Mouse (Mus musculus) mesoderm, embryonic 11.5 days (tissue): Measurements from ENCODE around the gene Uso1.
"Not testable (repeated sequence)": the region's sequence is repeated elsewhere in the genome, so short reads cannot be mapped to it uniquely, and the experiment has no call there.

Experiments used
- DNase-seq: peaks from one replicate; pipeline ENCODE4 v3.0.0-alpha.2; 2012; ENCODE audit warnings: low read depth, low spot score

Uso1 gene

DNA sequence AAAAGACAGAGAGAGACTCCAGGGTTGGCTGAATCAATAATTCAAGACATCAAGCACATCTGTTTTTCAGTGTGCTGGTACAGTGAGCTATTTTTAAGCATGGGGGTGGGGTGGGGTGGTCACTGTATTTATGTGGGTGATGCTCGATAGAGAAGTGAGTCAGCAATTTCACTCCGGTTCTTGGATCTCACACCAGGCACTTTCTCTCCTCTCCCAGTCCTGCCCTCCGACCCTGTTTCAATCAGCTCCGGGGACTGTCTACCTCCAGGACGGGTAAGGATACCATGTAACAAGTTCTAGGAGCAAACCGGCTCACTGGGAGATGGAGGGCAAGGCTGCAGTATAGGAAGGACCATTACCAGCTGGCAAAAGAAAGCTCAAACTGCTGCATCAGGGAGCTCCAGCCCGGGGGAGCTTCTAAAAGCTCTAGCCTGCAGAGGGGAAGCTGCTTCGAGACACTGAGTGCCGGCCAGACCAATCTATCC lies 10.6 kb upstream of the Uso1 start:
- no peak for DNase-seq

DNA sequence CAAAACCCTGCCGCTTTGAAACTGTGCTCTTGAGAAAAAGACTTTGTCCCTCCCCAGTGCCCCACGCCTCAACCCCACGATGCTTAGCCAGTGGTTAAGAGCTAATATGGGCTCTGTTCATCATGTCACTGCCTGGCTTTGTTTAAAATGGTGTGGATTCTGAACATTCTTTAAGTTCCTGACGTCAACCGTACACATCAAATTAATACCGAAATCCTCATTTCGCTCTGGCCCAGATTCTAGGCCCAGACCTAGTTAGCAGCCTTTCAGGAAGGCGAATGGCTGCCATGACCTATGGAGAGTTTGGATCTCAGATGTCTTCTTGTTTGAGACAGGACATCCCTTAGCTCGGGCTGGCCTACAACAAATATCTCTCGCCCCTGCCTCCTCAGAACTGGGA lies 10.0 kb upstream of the Uso1 start:
- DNase-seq = no peak

DNA sequence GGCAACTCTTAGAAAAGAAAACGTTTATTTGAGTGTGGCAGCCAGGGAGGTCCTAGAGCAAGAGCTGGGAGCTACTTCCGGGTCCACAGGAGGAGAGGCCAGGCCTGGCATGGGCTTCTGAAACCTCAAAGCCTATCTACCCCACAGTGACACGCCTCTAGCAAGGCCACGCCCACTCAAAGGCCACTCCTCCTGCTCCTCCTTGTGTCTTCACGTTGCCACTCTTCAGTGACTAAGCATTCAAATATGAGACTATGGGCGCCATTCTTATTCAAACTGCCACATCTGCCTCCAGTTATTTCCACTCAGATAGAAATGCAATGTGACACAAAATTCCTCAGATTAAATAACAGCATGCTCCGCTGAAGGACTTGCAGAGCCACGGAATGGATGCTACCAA lies 9.2 kb upstream of the Uso1 start:
- DNase-seq = peak; percentile 52

DNA sequence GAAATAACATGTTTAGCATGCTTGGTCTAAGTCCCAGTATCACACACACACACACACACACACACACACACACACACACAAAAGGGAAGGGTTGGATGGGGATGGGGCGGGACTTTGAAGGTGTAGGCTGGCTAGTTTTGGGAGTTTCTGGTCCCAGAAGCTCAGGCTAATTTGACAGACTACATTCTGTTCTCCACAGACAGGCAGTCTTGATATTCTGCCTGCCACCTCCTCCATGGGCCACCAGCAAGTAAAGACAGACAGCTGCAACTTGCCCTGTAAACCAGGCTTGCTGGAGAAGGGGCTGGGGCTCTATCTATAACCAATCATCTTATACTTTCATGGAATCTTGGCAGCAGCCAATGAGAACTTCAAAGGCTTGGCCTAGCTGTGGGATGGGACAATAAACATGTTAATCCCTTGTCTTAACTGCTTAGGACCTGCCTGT lies 8.4 kb upstream of the Uso1 start:
- no peak for DNase-seq

DNA sequence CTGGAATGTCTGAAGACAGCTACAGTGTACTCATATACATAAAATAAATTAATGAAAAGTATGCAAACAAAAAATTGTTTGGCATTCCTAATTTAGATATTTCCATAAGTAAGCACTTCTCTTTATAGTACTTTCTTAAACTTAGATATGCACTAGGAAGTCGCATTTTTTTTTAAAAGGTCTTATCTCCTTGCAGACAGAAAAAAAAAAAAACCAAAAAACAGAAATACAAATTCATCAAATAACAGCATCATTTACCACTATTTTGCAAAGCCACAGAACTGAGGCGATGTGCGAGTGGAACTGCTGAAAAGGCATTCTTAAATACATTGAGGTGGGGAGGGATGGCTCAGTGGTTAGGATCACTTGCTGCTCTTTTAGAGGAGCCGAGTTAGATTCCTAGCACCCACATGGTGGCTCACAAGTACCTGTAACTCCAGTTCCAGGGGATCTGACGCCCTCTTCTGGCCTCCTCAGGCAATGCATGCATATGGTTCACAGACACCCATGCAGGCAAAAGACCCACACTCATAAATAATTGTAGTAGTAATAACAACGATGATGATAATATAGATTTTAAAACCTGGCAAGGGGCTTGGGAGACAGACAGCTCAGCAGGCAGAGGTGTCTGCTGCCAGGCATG lies 7.6 kb upstream of the Uso1 start:
- DNase-seq = no peak

DNA sequence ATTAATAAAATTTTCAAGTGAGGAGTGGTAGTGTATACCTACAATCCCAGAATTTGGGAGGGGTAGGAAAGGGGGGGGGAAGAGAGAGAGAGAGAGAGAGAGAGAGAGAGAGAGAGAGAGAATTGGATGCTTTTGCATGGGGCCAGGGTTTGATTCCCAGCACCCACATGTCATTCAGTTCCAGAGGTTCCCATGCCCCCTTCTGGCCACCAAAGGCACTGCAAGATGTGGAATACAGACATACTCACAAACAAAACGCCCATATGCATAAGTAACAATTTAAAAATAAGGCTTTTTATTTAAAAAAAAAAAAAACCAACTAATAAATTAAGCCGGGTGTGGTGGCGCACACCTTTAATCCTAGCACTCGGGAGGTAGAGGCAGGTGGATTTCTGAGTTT lies 5.6 kb upstream of the Uso1 start:
- no peak for DNase-seq

DNA sequence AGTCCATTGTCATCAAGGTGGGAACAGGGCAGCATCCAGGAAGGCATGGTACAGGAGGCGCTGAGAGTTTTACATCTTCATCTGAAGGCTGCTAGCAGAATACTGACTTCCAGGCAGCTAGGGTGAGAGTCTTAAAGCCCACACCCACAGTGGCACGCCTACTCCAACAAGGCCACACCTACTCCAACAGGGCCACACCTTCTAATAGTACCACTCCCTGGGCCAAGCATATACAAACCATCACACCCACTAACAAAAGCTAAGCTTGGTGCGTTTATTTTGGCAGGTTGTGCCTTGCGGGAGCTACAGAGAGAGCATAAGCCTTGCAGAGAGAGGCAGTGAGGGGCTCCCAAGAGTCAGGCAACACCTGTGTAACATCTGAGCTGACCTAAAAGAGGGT lies 4.7 kb upstream of the Uso1 start:
- not testable (repeated sequence) for DNase-seq

DNA sequence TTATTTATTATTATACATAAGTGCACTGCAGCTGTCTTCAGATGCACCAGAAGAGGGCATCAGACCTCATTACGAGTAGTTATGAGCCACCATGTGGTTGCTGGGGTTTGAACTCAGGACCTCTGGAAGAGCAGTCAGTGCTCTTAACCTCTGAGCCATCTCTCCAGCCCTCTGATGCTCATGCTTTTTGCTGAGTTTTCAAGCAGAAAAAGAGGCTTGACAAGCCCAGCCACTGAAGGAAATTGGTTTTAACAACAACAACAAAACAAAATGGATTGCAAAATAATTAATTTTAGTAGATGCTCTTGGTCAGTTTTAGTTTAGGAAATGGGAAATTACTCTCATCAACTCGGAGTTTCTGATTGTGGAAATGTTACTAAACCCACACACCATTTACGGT lies 2.8 kb upstream of the Uso1 start:
- DNase-seq = no peak

DNA sequence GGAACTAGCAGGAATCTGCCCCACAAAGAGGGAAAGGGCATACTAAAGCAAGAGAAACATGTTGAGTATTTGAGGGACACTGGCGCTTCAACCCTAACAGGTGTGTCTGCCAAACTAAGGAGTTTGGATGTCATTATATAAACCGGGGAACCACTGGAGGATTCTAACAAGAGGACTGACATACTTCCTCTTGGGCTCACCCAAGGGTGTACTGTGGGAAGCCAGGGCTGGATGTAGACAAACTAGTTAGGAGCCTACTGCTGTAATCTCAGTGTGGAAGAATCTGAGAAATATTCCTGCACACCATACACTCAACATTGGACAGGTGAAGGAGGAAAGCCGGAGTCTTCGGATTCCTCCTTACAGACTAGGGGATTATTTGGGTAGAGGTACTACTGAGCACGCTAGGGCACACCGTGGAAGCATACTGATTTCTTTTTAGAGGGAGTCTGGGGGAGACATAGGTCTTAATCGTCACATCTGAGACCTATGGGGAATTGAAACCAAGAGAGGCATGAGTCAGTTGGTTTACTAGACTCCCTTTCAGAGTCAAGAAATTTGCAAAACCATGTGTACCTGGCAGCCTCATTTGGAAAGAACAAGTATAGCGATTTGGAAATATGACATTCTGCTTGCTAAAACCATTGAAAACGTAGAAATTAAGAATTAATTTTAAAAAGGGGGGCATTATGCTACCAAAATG lies 1.1 kb upstream of the Uso1 start:
- DNase-seq = no peak

DNA sequence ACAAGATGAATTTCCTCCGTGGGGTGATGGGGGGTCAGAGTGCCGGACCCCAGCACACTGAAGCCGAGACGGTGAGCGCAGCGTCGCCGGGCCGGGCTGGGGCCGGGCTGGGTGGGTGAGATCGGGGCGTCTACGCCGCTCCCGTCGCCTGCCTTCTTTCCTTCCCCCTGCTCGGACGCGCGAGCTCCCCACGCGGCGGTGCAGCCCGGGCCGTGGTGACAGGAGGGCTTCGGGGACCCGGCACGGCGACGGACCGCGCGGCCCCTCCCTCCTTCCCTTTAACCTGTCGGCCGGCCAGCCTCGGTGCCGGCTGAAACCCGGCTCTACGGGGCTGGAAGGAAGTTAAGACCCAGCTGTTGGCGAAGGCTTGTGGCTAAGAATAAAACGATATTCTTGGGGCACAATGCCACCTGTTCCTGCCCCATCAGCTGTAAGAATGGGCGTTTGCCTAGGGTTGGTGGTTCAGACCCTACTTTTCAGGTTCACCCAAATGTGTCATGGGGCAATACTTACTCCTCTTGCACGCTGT lies 419 bp downstream of the Uso1 start:
- DNase-seq = peak; percentile 45

DNA sequence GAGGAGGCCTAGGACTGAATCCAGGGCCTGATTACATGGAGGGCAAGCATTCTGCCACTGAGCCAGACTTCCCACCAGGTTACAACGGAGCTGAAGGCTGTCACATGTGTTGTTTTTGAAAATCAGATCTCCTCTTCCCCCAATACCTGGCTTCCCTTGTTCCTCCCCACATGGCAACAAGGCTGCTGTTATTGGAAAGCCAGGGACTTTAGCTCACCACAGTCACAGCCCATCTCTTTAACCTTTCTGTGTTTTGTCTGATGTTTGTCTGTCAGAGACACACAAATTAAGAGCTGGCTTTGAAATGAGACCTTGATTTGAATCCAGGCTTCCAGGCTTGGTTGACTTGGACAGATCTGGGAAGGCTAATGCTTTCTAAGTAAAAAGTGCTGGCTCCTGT lies 1.5 kb downstream of the Uso1 start:
- no peak for DNase-seq

DNA sequence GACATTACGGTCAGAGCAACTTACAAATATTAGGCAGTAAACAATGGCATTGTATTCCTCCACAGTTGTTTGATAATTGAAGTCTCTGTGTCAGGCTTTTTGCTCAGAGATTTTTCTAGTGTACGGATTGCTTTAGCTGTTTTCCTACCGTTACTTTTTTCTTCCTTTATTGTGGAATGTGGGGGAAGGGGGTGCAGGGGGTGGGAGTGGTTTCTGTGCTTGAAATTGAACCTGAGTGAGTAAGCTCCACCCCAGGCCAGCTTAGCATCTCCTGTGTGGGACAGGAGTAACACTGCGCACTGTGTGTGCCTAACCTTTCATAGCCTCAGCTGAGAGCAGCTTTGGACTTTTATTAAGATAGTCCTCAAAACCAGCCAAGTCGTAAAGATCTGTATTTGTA lies 4.0 kb downstream of the Uso1 start:
- DNase-seq = no peak

DNA sequence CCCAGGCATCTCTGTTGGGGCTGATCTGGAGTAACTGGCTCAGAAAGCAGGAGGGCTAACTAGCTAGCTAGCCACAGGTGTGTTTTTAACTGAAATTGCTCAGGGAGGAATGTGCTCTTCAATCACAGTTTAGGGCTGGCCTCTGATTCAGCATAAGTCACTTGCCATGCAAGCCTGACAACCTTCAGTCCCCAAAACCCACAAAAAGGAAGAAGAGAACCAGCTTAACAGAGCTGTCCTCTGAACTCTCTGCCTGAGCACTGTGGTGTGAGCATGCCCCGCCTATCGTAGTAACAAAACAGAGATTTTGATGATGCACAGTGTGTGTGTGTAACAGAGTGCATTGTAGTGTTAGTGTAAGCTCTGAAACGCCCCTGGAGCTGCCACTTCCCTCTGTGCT lies 4.7 kb downstream of the Uso1 start:
- no peak for DNase-seq

DNA sequence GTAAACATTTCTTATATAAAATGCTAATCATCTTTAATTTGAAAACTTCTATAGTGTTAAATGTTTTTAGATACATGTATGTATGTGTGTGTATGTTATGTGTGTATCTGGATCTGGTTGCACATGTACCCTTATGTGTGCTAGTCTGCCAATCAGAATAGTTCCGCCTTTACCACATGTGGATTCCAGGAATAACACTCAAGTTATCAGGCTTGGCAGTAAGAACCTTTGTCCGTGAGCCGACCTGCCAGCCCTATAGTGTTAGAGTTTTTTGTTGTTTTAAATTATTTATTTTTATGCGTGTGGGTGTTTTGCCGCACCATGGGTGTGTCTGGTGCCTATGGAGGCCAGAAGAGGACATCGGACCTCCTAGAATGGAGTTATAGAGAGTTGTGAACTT lies 5.9 kb downstream of the Uso1 start:
- DNase-seq = no peak

DNA sequence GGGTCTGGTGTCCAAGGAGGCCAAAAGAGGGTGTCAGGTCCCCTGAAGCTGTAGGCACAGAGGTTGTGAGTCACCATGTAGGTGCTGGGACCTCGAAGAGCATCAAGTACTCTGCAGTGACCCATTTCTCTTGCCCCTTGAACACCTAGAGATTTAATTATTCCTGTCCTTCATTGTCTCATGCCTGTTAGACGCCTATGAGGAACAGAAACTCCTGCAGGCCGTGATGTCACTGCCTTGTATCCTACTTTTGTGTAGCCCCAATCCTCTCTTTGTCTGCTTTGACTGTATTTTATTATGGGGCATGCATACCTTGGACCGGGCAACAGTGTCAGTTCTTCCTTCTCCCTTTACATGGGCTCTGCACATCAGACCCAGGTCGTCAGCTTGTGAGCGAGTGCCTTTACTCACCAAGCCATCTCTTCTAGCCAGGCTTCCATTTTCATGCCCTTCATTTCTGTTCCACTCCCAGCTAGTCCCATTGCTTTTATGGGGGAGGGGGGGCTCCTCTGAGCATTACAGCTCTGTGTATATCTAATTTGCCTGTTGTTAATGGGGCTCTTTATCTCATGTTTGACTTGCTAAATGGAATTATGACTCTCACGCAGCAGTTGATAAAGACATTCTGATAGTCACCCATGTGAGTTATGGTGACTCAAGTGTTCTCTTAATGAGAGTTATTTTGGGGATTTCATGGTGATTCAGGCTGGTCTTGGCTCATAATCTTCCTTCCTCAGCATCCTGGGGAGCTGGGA lies 7.4 kb downstream of the Uso1 start:
- no peak for DNase-seq

DNA sequence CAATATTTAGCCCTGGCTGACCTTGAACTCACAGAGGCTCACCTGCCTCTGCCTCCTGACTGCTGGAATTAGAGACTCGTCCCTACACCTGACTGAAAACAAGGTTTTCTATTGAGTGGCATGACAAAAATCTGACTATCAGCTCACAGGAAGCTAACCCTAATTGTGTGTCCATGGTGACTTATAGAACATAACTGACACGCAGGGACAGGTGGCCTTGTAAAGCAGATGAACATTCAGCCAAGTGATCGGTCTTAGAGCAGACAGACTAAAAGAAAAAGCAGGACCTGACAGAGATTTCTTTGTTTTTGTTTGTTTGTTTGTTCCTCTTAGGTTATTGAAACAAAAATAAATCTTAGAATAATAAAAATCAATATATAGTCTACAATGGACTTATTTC lies 10.5 kb downstream of the Uso1 start:
- no peak for DNase-seq

DNA sequence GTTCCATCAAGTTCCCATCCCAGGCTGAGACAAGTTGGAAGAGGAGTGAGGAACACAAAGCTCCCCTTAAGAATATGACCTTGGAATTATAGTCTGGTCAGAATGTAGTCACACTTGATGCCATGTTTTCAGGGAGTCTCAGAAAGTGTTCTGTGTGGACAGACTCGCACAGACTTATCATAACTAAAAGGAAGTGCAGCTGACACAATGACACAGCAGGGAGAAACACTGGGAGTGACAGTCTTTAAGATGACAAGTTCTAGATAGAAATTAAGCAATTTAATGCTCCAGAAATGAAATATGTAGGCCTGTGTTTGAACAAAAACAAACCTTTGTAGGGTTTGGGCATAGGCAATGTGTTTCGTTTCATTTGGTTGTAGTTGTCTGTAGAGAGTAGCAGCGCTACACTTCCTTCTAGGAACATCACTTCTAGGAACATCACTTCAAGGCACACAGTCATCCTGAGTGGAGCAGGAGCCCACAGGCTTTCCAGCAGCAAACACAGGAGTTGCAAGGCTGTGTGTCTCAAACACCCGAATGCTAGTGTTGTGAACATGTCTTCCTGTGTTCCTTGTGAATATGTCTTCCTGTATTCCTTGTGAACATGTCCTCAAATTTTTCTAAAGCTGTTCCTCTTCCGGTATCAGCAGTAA lies 11.7 kb downstream of the Uso1 start:
- no peak for DNase-seq

DNA sequence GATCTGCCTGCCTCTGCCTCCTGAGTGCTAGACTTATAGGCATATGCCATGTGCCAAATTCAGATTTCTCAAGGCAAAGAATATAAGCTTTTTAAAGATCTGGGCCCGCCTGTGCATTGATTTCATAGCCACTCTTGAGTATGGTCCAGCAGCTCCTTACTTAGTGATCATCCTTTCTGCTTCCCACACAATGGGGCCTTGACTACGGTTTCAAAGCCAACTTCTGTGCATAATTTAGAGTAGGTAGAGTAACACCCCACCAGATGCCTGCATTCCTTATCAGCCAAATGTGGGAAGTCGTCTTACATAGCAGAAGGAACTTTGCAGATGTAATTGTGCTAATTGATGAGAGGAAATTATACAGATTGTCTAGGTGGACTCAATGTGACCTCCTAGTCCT lies 17.1 kb downstream of the Uso1 start:
- no peak for DNase-seq

DNA sequence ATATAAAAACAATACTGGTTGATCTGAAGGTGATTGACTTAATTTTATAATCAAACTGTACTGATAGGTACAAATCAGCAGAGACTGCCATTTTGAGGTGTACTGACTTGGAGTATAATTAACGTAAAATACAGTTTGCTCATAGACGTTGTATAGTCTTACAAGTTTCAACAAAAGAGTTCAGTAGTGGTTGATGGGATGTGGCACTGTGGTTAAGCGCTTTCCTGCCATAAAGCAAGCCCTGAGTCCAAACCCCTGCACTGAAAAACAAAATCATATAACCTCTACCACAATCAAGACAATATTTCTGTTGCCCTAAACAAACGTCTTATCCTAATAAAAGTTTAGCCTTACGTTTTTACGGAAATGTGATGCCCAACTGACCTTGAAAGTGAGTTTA lies 28.2 kb downstream of the Uso1 start:
- DNase-seq = no peak

DNA sequence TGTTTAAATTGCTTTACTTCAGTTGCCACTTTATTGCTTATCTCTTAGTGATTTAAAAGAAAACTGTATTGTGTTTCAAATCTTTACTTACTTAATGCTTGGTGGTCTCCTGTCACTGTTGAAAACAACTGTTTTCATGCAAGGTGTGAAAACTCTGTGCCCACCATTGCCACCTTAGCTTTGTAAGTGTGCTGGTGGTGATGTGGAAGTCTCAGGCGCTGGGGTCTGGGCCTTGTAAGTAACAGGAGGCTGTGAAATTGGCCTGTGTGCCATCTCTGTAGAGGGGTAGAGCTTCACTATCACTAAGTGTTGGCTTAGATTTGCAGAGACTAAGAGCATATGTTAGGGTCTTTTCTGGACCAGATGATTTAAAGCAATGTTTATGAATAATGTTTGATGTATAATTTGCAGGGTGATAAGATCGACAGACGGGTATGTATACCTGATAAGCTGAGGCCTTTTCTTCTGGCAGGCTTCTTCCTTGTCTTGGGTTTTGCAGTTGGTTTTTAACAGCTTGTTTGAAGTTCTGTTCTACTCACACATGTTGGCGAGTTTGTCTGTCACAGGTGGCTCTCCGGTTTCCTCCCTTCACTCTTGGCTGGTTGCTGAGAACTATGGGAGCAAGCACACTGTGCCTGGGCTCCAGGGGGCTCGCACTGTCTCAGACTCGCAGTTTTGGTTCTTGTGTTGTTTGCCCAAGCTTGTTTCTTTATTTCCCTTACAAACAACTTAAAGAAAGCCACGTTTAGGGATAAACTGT lies 45.5 kb downstream of the Uso1 start:
- DNase-seq = no peak

DNA sequence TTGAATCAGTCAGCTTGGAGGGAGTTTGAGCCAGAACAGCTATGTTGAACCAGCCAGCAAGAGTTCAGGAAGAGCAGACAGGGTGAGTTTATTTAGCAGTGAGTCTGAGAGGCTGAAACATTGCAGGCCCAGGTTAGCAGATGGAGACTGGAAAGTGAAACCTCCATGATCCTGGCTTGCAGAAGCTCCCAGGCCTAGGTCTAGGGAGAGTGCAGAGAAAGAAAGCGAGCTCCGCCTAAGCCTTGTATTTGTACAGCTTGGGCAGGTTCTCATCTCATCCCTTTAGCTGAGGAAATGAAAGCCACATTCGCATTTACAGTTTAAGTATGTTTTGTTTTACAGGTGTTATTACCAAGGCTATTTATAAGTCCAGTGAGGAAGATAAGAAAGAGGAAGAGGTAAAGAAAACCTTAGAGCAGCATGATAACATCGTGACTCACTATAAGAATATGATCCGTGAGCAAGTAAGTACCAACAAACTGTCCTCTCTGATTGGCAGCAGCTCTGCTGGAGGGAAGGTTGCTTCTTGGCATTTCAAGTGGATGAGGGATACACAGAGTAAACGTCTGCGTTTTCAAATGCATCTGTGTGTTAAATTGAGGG lies 51.2 kb downstream of the Uso1 start:
- no peak for DNase-seq
